Mouse (Mus musculus): ENCODE results near the gene Slc11a2. TPM values are rescaled to one million over a fixed set of nuclear protein-coding genes. Genes with fewer than 3 reads are reported as not detected.
"Not testable (repeated sequence)": the region's sequence is repeated elsewhere in the genome, so short reads cannot be mapped to it uniquely, and the experiment has no call there.

The Slc11a2 gene
- total RNA-seq, 2 experiments from 2014 or later, result 62.0 to 67.5 TPM

- H3K27ac ChIP-seq, result no peak overlapping the region
- no peak for TF ChIP-seq CTCF (conservative IDR thresholded peaks at IDR 0.05)
- no peak for DNase-seq (ENCODE audit: low spot score in 2 of 2)
- H3K4me3 ChIP-seq, result no peak overlapping the region
Measured at GRCm38 (mm10) chr15:100351501-100352060, 73.3 kb downstream of the Slc11a2 start.

GRCm38 (mm10) chr15:100349496-100349895, 75.4 kb downstream of the Slc11a2 start:
- H3K27ac ChIP-seq, result no peak overlapping the region
- no peak for TF ChIP-seq CTCF (conservative IDR thresholded peaks at IDR 0.05)
- H3K4me3 ChIP-seq, result no peak overlapping the region
- DNase-seq (ENCODE audit: low spot score in 2 of 2), result no peak

GRCm38 (mm10) chr15:100346761-100347160, 78.1 kb downstream of the Slc11a2 start:
- no peak for TF ChIP-seq CTCF (conservative IDR thresholded peaks at IDR 0.05)
- no peak overlapping the region for H3K27ac ChIP-seq
- DNase-seq (ENCODE audit: low spot score in 2 of 2), result no peak
- no peak overlapping the region for H3K4me3 ChIP-seq

- Histone ChIP-seq H3K27ac (no peak overlapping the region), H3K4me3 (no peak overlapping the region)
- DNase-seq (ENCODE audit: low spot score in 2 of 2), result no peak
- no peak for TF ChIP-seq CTCF (conservative IDR thresholded peaks at IDR 0.05)
Measured at GRCm38 (mm10) chr15:100345484-100345883, 79.4 kb downstream of the Slc11a2 start.

GRCm38 (mm10) chr15:100341314-100341980, 83.4 kb downstream of the Slc11a2 start:
- H3K27ac ChIP-seq; H3K4me3 ChIP-seq; DNase-seq (ENCODE audit: low spot score in 2 of 2): not testable (repeated sequence)

Other genes starting within 250 kb of the Slc11a2 start
- gene Atf1, start 197.3 kb downstream of the Slc11a2 start, total RNA-seq (2021), result 10 to 100 TPM; 22.5 to 24.2 TPM
- gene Tmprss12, start 144.2 kb downstream of the Slc11a2 start, total RNA-seq (2021), result not detected
- 10 to 100 TPM; 31.5 to 36.8 TPM for gene Mettl7a1, start 120.9 kb downstream of the Slc11a2 start, total RNA-seq (2021)
- under 1 TPM; 0.33 to 0.37 TPM for gene Mettl7a3, start 90.1 kb downstream of the Slc11a2 start, total RNA-seq (2021)
- gene Methig1, start 71.9 kb downstream of the Slc11a2 start, total RNA-seq (2021), result not detected
- gene Mettl7a2, start 71.9 kb downstream of the Slc11a2 start, total RNA-seq (2021), result under 1 TPM in 1 of 2 experiments, not detected in 1; 0.72 TPM
- gene Higd1c, start 60.5 kb downstream of the Slc11a2 start, total RNA-seq (2021), result not detected
- gene Gm5475, start 2.9 kb downstream of the Slc11a2 start, total RNA-seq (2021), result not detected
- 10 to 100 TPM; 57.1 to 62.9 TPM for gene Letmd1, start 44.0 kb upstream of the Slc11a2 start, total RNA-seq (2021)
- 10 to 100 TPM; 23.3 to 23.9 TPM for gene Csrnp2, start 70.4 kb upstream of the Slc11a2 start, total RNA-seq (2021)
- 10 to 100 TPM; 29.3 to 31.0 TPM for gene Tfcp2, start 126.9 kb upstream of the Slc11a2 start, total RNA-seq (2021)
- 100 to 1,000 TPM; 106 to 107 TPM for gene Pou6f1, start 174.9 kb upstream of the Slc11a2 start, total RNA-seq (2021)
- 100 to 1,000 TPM; 112 to 113 TPM for gene Dazap2, start 190.3 kb upstream of the Slc11a2 start, total RNA-seq (2021)
- gene Smagp, start 211.9 kb upstream of the Slc11a2 start, total RNA-seq (2021), result 1 to 10 TPM; 1.1 to 1.7 TPM
- gene Bin2, start 244.5 kb upstream of the Slc11a2 start, total RNA-seq (2021), result 1 to 10 TPM; 5.3 to 5.6 TPM

All from layer of hippocampus, adult 2 months (tissue).